Mouse (Mus musculus) heart, postnatal 0 days (tissue): ENCODE measurements at regions not wholly inside any gene's neighbourhood (a gene's known extent, or its start where the extent isn't known, plus 50 kb on each side); places are given as distances from the start of the nearest gene placed in this dataset.

ENCODE experiments used
- CTCF ChIP-seq: IDR thresholded peaks from 2 replicates; pipeline ENCODE4 v1.5.1; 2016; ENCODE audit warnings: antibody characterized with exemption, control low read depth, low read depth
- EP300 ChIP-seq: IDR thresholded peaks from 2 replicates; pipeline ENCODE4 v1.6.1; 2016; ENCODE audit warnings: antibody characterized with exemption, low read depth

GRCm38 (mm10) chr3:101213212-101213562 lies 74.6 kb downstream of the Cd2 start:
- no peak for TF ChIP-seq EP300
- TF ChIP-seq CTCF: no peak
